Mouse (Mus musculus) G1E (cell line): Measurements from ENCODE around the gene Adgra3.

Experiments
- CTCF ChIP-seq: IDR thresholded peaks from 2 replicates; pipeline ENCODE4 v1.5.1; 2012; ENCODE audit warnings: low read depth, low read length, inconsistent platforms, mixed read lengths
- GATA1 ChIP-seq: IDR thresholded peaks from 2 replicates; pipeline ENCODE4 v1.6.1; 2012; ENCODE audit warnings: borderline replicate concordance, low read length, inconsistent platforms, mixed read lengths
- POLR2AphosphoS5 ChIP-seq: IDR thresholded peaks from 2 replicates; pipeline ENCODE4 v1.6.1; 2012; ENCODE audit warnings: low read depth, low read length, inconsistent platforms; ENCODE audit not compliant: insufficient replicate concordance
- TAL1 ChIP-seq: conservative IDR thresholded peaks from 2 replicates; pipeline ENCODE4 v1.6.1; 2012; ENCODE audit warnings: low read depth, low read length, inconsistent platforms, mixed read lengths

DNA sequence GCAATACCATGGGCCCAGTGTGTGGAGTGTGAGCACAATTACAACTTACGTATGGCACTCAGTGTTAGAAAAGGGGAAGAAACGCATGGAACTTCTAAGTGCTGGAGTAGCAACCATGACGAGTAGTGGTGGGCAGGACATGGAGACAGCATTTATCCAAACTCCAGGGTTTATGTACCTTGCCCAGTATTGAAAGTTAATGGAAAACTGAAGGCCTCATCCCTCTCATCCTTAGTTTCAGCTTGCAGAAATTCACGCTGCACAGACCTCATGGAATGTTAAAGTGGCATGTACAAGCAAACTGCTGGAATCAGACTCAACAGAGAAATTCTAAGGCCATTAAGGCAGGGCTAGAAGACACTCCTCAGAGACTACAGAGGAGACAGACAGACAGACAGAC lies 84.6 kb downstream of the Adgra3 start:
- TF ChIP-seq CTCF, result no peak
- no peak for TF ChIP-seq GATA1
- no peak for TF ChIP-seq TAL1
- no peak for TF ChIP-seq POLR2AphosphoS5
